Mouse (Mus musculus): ENCODE results near the gene Kmt2b.

DNA sequence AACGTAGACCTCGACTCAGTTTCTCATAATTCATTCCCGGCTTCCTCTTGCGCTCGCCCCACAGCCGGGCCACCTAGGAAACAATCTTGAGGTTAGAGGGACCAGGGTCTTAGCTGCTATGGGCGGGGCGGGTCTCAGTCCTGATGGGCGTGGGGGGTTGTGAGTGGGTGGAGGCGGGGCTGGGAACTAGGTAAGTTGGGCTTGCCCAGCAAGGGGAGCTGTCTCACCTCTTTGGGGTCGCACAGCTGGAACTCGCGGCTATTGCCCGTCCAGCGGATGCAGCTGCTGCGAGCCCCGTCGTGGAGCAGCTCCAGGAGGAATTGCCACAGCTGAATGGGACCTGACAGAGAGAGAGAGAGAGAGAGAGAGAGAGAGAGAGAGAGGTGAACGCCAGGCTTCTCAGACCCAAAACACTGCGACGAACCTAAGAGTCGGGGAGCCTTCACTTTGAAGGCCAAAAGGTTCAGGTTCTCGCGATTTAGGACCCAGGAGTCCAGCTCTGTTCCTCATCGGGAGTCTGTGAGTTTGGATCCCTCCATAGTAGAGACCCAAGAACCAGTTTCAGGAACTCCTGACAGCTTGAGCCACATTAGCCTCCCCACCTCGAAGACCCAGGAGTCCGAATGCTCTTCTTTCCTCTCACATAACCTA is 45.4 kb upstream of the Kmt2b start:
- TF ChIP-seq MAFK (IDR thresholded peaks at IDR 0.05; ENCODE audit: insufficient replicate concordance, low read length) (no peak), E2F4 (IDR thresholded peaks at IDR 0.05; ENCODE audit: insufficient replicate concordance, low read depth, low read length) (no peak), ZC3H11A (IDR thresholded peaks at IDR 0.05; ENCODE audit: low read depth, low read length) (no peak), RCOR1 (conservative IDR thresholded peaks at IDR 0.05; ENCODE audit: low read depth, low read length) (no peak), GABPA (IDR thresholded peaks at IDR 0.05; ENCODE audit: insufficient replicate concordance, low read depth, low read length) (no peak), CTCF (conservative IDR thresholded peaks at IDR 0.05 in 1 of 2, IDR thresholded peaks at IDR 0.05 in 1 of 2; ENCODE audit: low read depth in 2 of 2, low read length in 2 of 2) (no peak), NELFE (IDR thresholded peaks at IDR 0.05; ENCODE audit: low read depth, low read length) (no peak), POLR2AphosphoS2 (IDR thresholded peaks at IDR 0.05; ENCODE audit: low read depth, low read length) (no peak)
